Mouse (Mus musculus) intestine, embryonic 16.5 days (tissue): ENCODE data around the gene Tubb3. TPM values are rescaled to one million over a fixed set of nuclear protein-coding genes. Genes with fewer than 3 reads are reported as not detected.
A peak's percentile ranks its signal among the peaks of the same experiment; 100 is the strongest.

Experiments used
- ATAC-seq: fragments of 200-750 bp; cut with Nextera tagmentation; 2 replicates; pipeline ENCODE4 v1.8.0; 2017; ENCODE audit warnings: moderate TSS enrichment, moderate library complexity
- H3K27ac ChIP-seq: fragments of 300-500 bp; sonication (generic); 2 replicates; pipeline ENCODE4 v1.5.1; 2014; ENCODE audit warnings: mild to moderate bottlenecking, low read length
- H3K27me3 ChIP-seq: fragments of 300-500 bp; sonication (generic); replicated peaks from 2 replicates; pipeline ENCODE4 v1.6.1; 2014; ENCODE audit warnings: low read length, control low read depth, mixed read lengths; ENCODE audit not compliant: control insufficient read depth, insufficient read depth
- H3K36me3 ChIP-seq: fragments of 300-500 bp; sonication (generic); 2 replicates; pipeline ENCODE4 v1.6.1; 2014; ENCODE audit warnings: low read length, control low read depth; ENCODE audit not compliant: control insufficient read depth, insufficient read depth
- H3K4me1 ChIP-seq: fragments of 300-500 bp; sonication (generic); 2 replicates; pipeline ENCODE4 v1.6.1; 2014; ENCODE audit warnings: low read length, control low read depth, mixed read lengths; ENCODE audit not compliant: control insufficient read depth, insufficient read depth
- H3K4me2 ChIP-seq: fragments of 300-500 bp; sonication (generic); 2 replicates; pipeline ENCODE4 v1.6.1; 2014; ENCODE audit warnings: low read depth, low read length, control low read depth
- H3K4me3 ChIP-seq: fragments of 300-500 bp; sonication (generic); 2 replicates; pipeline ENCODE4 v1.5.1; 2014; ENCODE audit warnings: mild to moderate bottlenecking, low read length
- H3K9ac ChIP-seq: fragments of 300-500 bp; sonication (generic); 2 replicates; pipeline ENCODE4 v1.6.1; 2014; ENCODE audit warnings: low read depth, low read length
- H3K9me3 ChIP-seq: fragments of 300-500 bp; sonication (generic); 2 replicates; pipeline ENCODE4 v1.6.1; 2016; ENCODE audit warnings: low read length, control low read depth; ENCODE audit not compliant: control insufficient read depth
- WGBS: fragments of 180-500 bp; shearing (Covaris S2); extraction: QIAGEN DNeasy Blood & Tissue Kit; methylation state at CpG from one replicate; pipeline ENCODE4 v1.1.7; 2014; 5-methylcytosine and 5-hydroxymethylcytosine counted together
- polyA plus RNA-seq: library from polyadenylated mRNA; unstranded; fragments of >200 nt; fragmentation: Nextera tagmentation; extraction: Ambion mirVana; gene quantifications from 2 replicates; pipeline ENCODE4 v1.2.1, GENCODE M21; 2015

Tubb3 gene
- polyA plus RNA-seq, 1 experiment from 2014 or later, result 52.6 TPM

- Histone ChIP-seq H3K27me3 (no peaks in the 10 kb centered on the region), H3K9me3 (no peaks in the 10 kb centered on the region), H3K4me2 (no peak overlapping the region), H3K27ac (no peak overlapping the region), H3K36me3 (no peaks in the 10 kb centered on the region), H3K9ac (no peak overlapping the region), H3K4me1 (0 out of 2 replicates have a peak, but pooled peaks cover 7% of the 10 kb centered on the region), H3K4me3 (no peak overlapping the region)
- WGBS, result 89% methylated on average over 4 of the region's 4 CpGs
- ATAC-seq, result no peak
These were observed 8.5 kb downstream of the Tubb3 start for GRCm38 (mm10) chr8:123419711-123420110.

- WGBS, result 94% methylated on average over 34 of the region's 34 CpGs
- H3K4me3 ChIP-seq, result no peak overlapping the region
- no peaks in the 10 kb centered on the region for H3K27me3 ChIP-seq
- H3K9ac ChIP-seq, result no peak overlapping the region
- 0 out of 2 replicates have a peak, but pooled peaks cover 3% of the 10 kb centered on the region for H3K9me3 ChIP-seq
- ATAC-seq, result no peak
- no peak overlapping the region for H3K4me2 ChIP-seq
- H3K4me1 ChIP-seq, result 0 out of 2 replicates have a peak, but pooled peaks cover 7% of the 10 kb centered on the region
- H3K36me3 ChIP-seq, result no peaks in the 10 kb centered on the region
- no peak overlapping the region for H3K27ac ChIP-seq
These were observed 9.5 kb downstream of the Tubb3 start for GRCm38 (mm10) chr8:123420525-123421281.

GRCm38 (mm10) chr8:123421325-123421724 is 10.1 kb downstream of the Tubb3 start:
- Histone ChIP-seq H3K9ac (no peak overlapping the region), H3K4me1 (0 out of 2 replicates have a peak, but pooled peaks cover 7% of the 10 kb centered on the region), H3K4me3 (no peak overlapping the region), H3K36me3 (no peaks in the 10 kb centered on the region), H3K27ac (no peak overlapping the region), H3K27me3 (no peaks in the 10 kb centered on the region), H3K9me3 (0 out of 2 replicates have a peak, but pooled peaks cover 3% of the 10 kb centered on the region), H3K4me2 (no peak overlapping the region)
- WGBS, result 88% methylated on average over 19 of the region's 19 CpGs
- no peak for ATAC-seq

GRCm38 (mm10) chr8:123422056-123422780 is 11.0 kb downstream of the Tubb3 start:
- ATAC-seq, result peak; percentile 68
- Histone ChIP-seq H3K36me3 (no peaks in the 10 kb centered on the region), H3K4me2 (peak overlapping the region; percentile 57), H3K4me1 (0 out of 2 replicates have a peak, but pooled peaks cover 3% of the 10 kb centered on the region), H3K4me3 (peak overlapping the region; percentile 38), H3K27me3 (no peaks in the 10 kb centered on the region), H3K9me3 (peaks cover 10% of the 10 kb centered on the region), H3K9ac (peak overlapping the region; percentile 32; the same call in 1 of the 2 replicates), H3K27ac (no peak overlapping the region)
- WGBS, result 10% methylated on average over 17 of the region's 17 CpGs

GRCm38 (mm10) chr8:123422781-123423159 is 11.5 kb downstream of the Tubb3 start:
- Histone ChIP-seq H3K27me3 (no peaks in the 10 kb centered on the region), H3K4me2 (peak overlapping the region; percentile 57; the same call in 1 of the 2 replicates), H3K36me3 (no peaks in the 10 kb centered on the region), H3K9ac (no peak overlapping the region), H3K9me3 (peaks cover 16% of the 10 kb centered on the region), H3K4me1 (0 out of 2 replicates have a peak, but pooled peaks cover 3% of the 10 kb centered on the region), H3K4me3 (no peak overlapping the region), H3K27ac (no peak overlapping the region)
- WGBS, result 14% methylated on average over 3 of the region's 3 CpGs
- no peak for ATAC-seq

- WGBS, result 78% methylated on average over 7 of the region's 7 CpGs
- Histone ChIP-seq H3K36me3 (no peaks in the 10 kb centered on the region), H3K4me3 (peak within 1 kb of the TSS; percentile 38), H3K27me3 (no peaks in the 10 kb centered on the region), H3K9ac (peak within 1 kb of the TSS; percentile 32; the same call in 1 of the 2 replicates), H3K27ac (no peak within 1 kb of the TSS), H3K4me1 (0 out of 2 replicates have a peak, but pooled peaks cover 3% of the 10 kb centered on the region), H3K9me3 (peaks cover 23% of the 10 kb centered on the region), H3K4me2 (peak within 1 kb of the TSS; percentile 57)
- ATAC-seq, result no peak
These were observed 12.2 kb downstream of the Tubb3 start, which contains the start of gene Def8 for GRCm38 (mm10) chr8:123423441-123423840. Gene Def8, plus strand, starts transcription at chr8:123423527.

GRCm38 (mm10) chr8:123426511-123427509 is 15.6 kb downstream of the Tubb3 start:
- WGBS, result 97% methylated on average over 27 of the region's 27 CpGs
- H3K9ac ChIP-seq, result no peak overlapping the region
- ATAC-seq, result no peak
- H3K27me3 ChIP-seq, result no peaks in the 10 kb centered on the region
- H3K4me3 ChIP-seq, result no peak overlapping the region
- H3K9me3 ChIP-seq, result peaks cover 35% of the 10 kb centered on the region
- H3K4me1 ChIP-seq, result 0 out of 2 replicates have a peak, but pooled peaks cover 3% of the 10 kb centered on the region
- H3K36me3 ChIP-seq, result no peaks in the 10 kb centered on the region; the same call in 1 of the 2 replicates
- no peak overlapping the region for H3K4me2 ChIP-seq
- H3K27ac ChIP-seq, result no peak overlapping the region

- Histone ChIP-seq H3K9ac (no peak overlapping the region), H3K4me3 (no peak overlapping the region), H3K27ac (no peak overlapping the region), H3K4me2 (no peak overlapping the region), H3K27me3 (no peaks in the 10 kb centered on the region), H3K4me1 (no peaks in the 10 kb centered on the region), H3K36me3 (no peaks in the 10 kb centered on the region; the same call in 1 of the 2 replicates), H3K9me3 (peaks cover 43% of the 10 kb centered on the region)
- ATAC-seq, result no peak
- WGBS, result 96% methylated on average over 24 of the region's 24 CpGs
These were observed 16.5 kb downstream of the Tubb3 start for GRCm38 (mm10) chr8:123427639-123428275.
